Mouse (Mus musculus): ENCODE data around the gene Fbxl15.

DNA sequence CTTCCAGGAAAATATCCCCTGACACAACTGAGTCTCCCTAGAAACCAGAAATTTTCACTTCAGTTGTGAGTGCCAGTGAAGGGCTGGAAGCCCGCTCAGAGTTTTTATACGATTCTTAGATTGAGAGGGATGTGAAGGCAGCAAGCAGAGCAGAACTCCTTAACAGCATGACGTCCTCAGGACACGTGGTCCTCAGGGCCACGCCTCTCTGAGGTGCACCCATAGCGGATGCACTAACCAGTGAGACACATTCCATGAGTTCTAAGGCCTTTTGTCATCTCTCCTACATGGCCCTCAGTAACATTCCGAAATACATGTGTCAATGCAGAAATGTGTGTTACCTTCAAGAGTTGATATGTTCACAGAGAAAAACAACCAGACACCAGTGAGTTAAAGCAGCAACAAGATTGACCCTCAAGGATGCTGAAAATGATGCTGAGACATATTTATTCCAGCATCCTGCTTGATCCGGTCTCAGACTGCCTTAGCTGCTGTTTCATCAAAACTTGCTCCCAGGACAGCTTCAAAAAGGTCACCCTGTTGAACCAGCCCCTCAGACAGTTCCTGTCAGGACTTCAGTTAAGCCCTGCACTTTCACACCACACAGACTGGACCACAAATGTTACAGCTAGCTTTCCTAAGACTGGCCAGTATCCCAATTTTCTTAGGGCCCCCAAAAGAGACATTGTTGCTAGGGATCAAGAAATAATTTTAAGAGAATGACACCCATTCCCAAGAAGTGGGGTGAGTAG, 27.5 kb upstream of the Fbxl15 start:
- TF ChIP-seq MYOD1 (IDR thresholded peaks at IDR 0.05; ENCODE audit: control insufficient read depth in 1 of 3, insufficient read length in 2 of 3, low read depth in 2 of 3) = no peak
- no peak for TF ChIP-seq POLR2A (IDR thresholded peaks at IDR 0.05; ENCODE audit: insufficient read length, low read depth)
- no peak for TF ChIP-seq POLR2AphosphoS2 (IDR thresholded peaks at IDR 0.05; ENCODE audit: insufficient read length, low read depth)
- TF ChIP-seq CEBPB (IDR thresholded peaks at IDR 0.05; ENCODE audit: insufficient read depth, poor library complexity, severe bottlenecking) = no peak
- TF ChIP-seq TCF12 (IDR thresholded peaks at IDR 0.05; ENCODE audit: insufficient read depth, poor library complexity, severe bottlenecking) = no peak
